Comparison of ENCODE assay signal across 8 mouse cellular contexts in the genomic region with DNA sequence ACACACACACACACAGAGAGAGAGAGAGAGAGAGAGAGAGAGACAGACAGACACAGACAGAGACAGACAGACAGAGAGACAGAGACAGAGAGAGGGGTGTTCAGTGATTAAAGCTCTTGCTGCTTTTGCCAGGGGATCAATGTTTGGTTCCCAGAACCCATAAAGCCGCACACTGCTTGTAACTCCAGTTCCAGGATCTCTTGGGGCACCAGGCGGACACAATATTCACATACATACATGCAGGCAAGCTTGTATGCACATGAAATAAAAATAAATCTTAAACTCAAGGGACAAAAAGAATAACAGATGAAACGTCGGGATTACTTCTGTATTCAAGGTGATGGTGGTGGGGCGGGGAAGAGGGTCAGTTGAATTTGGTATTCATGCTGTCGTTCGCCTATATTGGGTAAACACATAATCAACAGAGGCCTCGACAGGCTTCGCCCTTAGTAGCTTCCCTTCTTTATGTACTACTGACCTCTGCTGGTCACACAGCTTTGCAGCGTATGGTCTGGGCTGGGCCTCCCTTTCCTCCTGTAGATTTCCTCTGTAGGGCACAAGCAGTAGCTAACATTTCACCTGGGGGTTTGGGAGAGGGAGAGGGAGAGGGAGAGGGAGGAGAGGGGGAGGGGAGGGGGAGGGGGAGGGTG. TPM values are rescaled to one million over a fixed set of nuclear protein-coding genes. Genes with fewer than 3 reads are reported as not detected.
DNase-seq lines count a peak whose midpoint lies in the region; ATAC-seq and TF ChIP-seq lines count a peak whose summit lies in the region.

No protein-coding gene starts in this region.

- intact Hi-C loops in heart, postnatal 36 days (cut with DNase I), result loop anchor here (1.0 to 10.0 kb wide), 3 partner anchors 93 to 310 kb away; a partner anchor contains a TSS

- peaks cover 12% of the 10 kb centered on the region for H3K36me3 ChIP-seq in G1E (replicated peaks)
- peaks cover 5% of the 10 kb centered on the region; the same call in 1 of the 2 replicates for H3K36me3 ChIP-seq in forebrain, embryonic 15.5 days
- 0 out of 2 replicates have a peak, but pooled peaks cover 4% of the 10 kb centered on the region for H3K36me3 ChIP-seq in thymus, adult 2 months (ENCODE audit: control insufficient read depth, insufficient read depth, low read length)

- H3K27ac ChIP-seq in forebrain, embryonic 15.5 days (replicated peaks), result no peak overlapping the region
- H3K27ac ChIP-seq in thymus, adult 2 months (ENCODE audit: control insufficient read depth, insufficient read depth, low read length), result no peak overlapping the region

- peaks cover 5% of the 10 kb centered on the region; the same call in 1 of the 2 replicates for H3K27me3 ChIP-seq in G1E (ENCODE audit: insufficient read depth, low read length)
- no peaks in the 10 kb centered on the region for H3K27me3 ChIP-seq in forebrain, embryonic 15.5 days
- no peaks in the 10 kb centered on the region for H3K27me3 ChIP-seq in thymus, adult 2 months (ENCODE audit: control insufficient read depth, insufficient read depth, low read length)

- peak; percentile 47 for DNase-seq in G1E (ENCODE audit: low spot score)
- peak; percentile 61 for DNase-seq in cerebellum, adult 11-12 months
- DNase-seq in heart, postnatal 36 days, result peak; percentile 71 to 72
- peak; percentile 43 to 85 for DNase-seq in layer of hippocampus, adult 18-20 months (ENCODE audit: low spot score in 2 of 2)
- peak; percentile 65 to 73 for DNase-seq in lung, adult 18-20 months
- DNase-seq in thymus, adult 2 months, result peak; percentile 72

- TF ChIP-seq POLR2A in thymus, adult 2 months (IDR thresholded peaks at IDR 0.05; ENCODE audit: control insufficient read depth, extremely low read depth, insufficient read depth, low read length, poor library complexity), result no peak

- no peaks in the 10 kb centered on the region for H3K9me3 ChIP-seq in G1E (replicated peaks)
- H3K9me3 ChIP-seq in forebrain, embryonic 15.5 days, result no peaks in the 10 kb centered on the region

- no peak for TF ChIP-seq CTCF in G1E (IDR thresholded peaks at IDR 0.05; ENCODE audit: low read depth, low read length)
- no peak for TF ChIP-seq CTCF in thymus, adult 2 months (IDR thresholded peaks at IDR 0.05; ENCODE audit: borderline replicate concordance, control insufficient read depth, extremely low read depth, insufficient read depth, low read length, poor library complexity)

- H3K4me2 ChIP-seq in forebrain, embryonic 15.5 days (replicated peaks), result 0 out of 2 replicates have a peak overlapping the region, but pooled peaks have one; percentile 22

- WGBS in forebrain, embryonic 15.5 days, result 18% methylated on average over 10 of the region's 10 CpGs
- 22% methylated on average over 10 of the region's 10 CpGs for WGBS in thymus, adult 2 months

- no peak overlapping the region for H3K9ac ChIP-seq in forebrain, embryonic 15.5 days (replicated peaks)

- H3K4me3 ChIP-seq in G1E (ENCODE audit: low read depth, low read length), result no peak overlapping the region
- H3K4me3 ChIP-seq in forebrain, embryonic 15.5 days, result no peak overlapping the region
- no peak overlapping the region for H3K4me3 ChIP-seq in thymus, adult 2 months (ENCODE audit: control insufficient read depth, insufficient read depth, low read length)

- ATAC-seq in G1E (ENCODE audit: extremely low read depth, insufficient number of reproducible peaks, low FRiP score, poor library complexity, severe bottlenecking), result peak; percentile 75
- peak; percentile 99 for ATAC-seq in forebrain, embryonic 15.5 days (replicated peaks)
- ATAC-seq in neutrophil, adult 5-6 weeks (ENCODE audit: extremely low read depth, insufficient number of reproducible peaks, low FRiP score, poor library complexity, severe bottlenecking), result peak; percentile 86

- H3K4me1 ChIP-seq in G1E (ENCODE audit: insufficient read depth, low read depth, low read length), result no peaks in the 10 kb centered on the region; the same call in 1 of the 2 replicates
- H3K4me1 ChIP-seq in forebrain, embryonic 15.5 days, result peaks cover 5% of the 10 kb centered on the region; the same call in 1 of the 2 replicates
- peaks cover 6% of the 10 kb centered on the region for H3K4me1 ChIP-seq in thymus, adult 2 months (replicated peaks; ENCODE audit: control insufficient read depth, insufficient read depth, low read length)

RNA-seq across cellular contexts. Expression of a gene that starts 6.9 kb away (rescaled TPM):
- total RNA-seq in G1E (2014; fragmentation: Nextera tagmentation) (not detected in 2 replicates), G1E (2017) (not detected in 2 replicates)
- not detected in 2 replicates for polyA plus RNA-seq in G1E (2012)
- polyA plus RNA-seq in forebrain, embryonic 15.5 days (2015; fragmentation: Nextera tagmentation; extraction: Ambion mirVana), result not detected in 2 replicates
- total RNA-seq in heart, postnatal 36 days (2021), result not detected
- total RNA-seq in layer of hippocampus, adult 18-20 months (2021), result not detected
- total RNA-seq in neutrophil, adult 5-6 weeks (2017), result not detected in 2 replicates
- 0.19 TPM in 1 of 2 replicates, not detected in the other for polyA plus RNA-seq in thymus, adult 2 months (2012; rRNA removed)

RNA-seq across cellular contexts. Expression of a gene that starts 26.0 kb away (rescaled TPM):
- not detected in 2 replicates for total RNA-seq in G1E (2014; fragmentation: Nextera tagmentation)
- total RNA-seq in G1E (2017), result 0.11 and 0.12 TPM in 2 replicates
- not detected in 2 replicates for polyA plus RNA-seq in G1E (2012)
- polyA plus RNA-seq in forebrain, embryonic 15.5 days (2015; fragmentation: Nextera tagmentation; extraction: Ambion mirVana), result not detected in 2 replicates
- 1 to 10 TPM; 2.1 to 2.5 TPM for total RNA-seq in heart, postnatal 36 days (2021)
- total RNA-seq in layer of hippocampus, adult 18-20 months (2021), result 1 to 10 TPM; 2.6 to 4.0 TPM
- not detected in 2 replicates for total RNA-seq in neutrophil, adult 5-6 weeks (2017)
- 0.46 and 0.92 TPM in 2 replicates for polyA plus RNA-seq in thymus, adult 2 months (2012; rRNA removed)
